Mouse (Mus musculus): ENCODE measurements around the gene Smyd3. TPM values are rescaled to one million over a fixed set of nuclear protein-coding genes. Genes with fewer than 3 reads are reported as not detected.

Smyd3 gene
- polyA plus RNA-seq, 1 experiment, result 3.0 TPM

GRCm38 (mm10) chr1:178989485-178989884 lies 528.4 kb downstream of the Smyd3 start:
- H3K27ac ChIP-seq (replicated peaks; ENCODE audit: low read depth, low read length), result no peak overlapping the region
- H3K4me3 ChIP-seq (ENCODE audit: insufficient read depth, low read depth, low read length), result no peak overlapping the region
- H3K4me1 ChIP-seq (ENCODE audit: control insufficient read depth, insufficient read depth, insufficient read length, low read length), result no peaks in the 10 kb centered on the region

GRCm38 (mm10) chr1:178988176-178988575 lies 529.7 kb downstream of the Smyd3 start:
- no peaks in the 10 kb centered on the region for H3K4me1 ChIP-seq (ENCODE audit: control insufficient read depth, insufficient read depth, insufficient read length, low read length)
- H3K4me3 ChIP-seq (ENCODE audit: insufficient read depth, low read depth, low read length), result no peak overlapping the region
- H3K27ac ChIP-seq (replicated peaks; ENCODE audit: low read depth, low read length), result no peak overlapping the region

GRCm38 (mm10) chr1:178981641-178982040 lies 536.2 kb downstream of the Smyd3 start:
- Histone ChIP-seq H3K27ac (replicated peaks; ENCODE audit: low read depth, low read length) (no peak overlapping the region), H3K4me1 (ENCODE audit: control insufficient read depth, insufficient read depth, insufficient read length, low read length) (no peaks in the 10 kb centered on the region), H3K4me3 (ENCODE audit: insufficient read depth, low read depth, low read length) (no peak overlapping the region)

GRCm38 (mm10) chr1:178980185-178980584 lies 537.7 kb downstream of the Smyd3 start:
- Histone ChIP-seq H3K4me3 (ENCODE audit: insufficient read depth, low read depth, low read length) (no peak overlapping the region), H3K4me1 (ENCODE audit: control insufficient read depth, insufficient read depth, insufficient read length, low read length) (no peaks in the 10 kb centered on the region), H3K27ac (replicated peaks; ENCODE audit: low read depth, low read length) (no peak overlapping the region)

- no peaks in the 10 kb centered on the region for H3K4me1 ChIP-seq (ENCODE audit: control insufficient read depth, insufficient read depth, insufficient read length, low read length)
- no peak overlapping the region for H3K27ac ChIP-seq (replicated peaks; ENCODE audit: low read depth, low read length)
- no peak overlapping the region for H3K4me3 ChIP-seq (ENCODE audit: insufficient read depth, low read depth, low read length)
These were observed 539.1 kb downstream of the Smyd3 start for GRCm38 (mm10) chr1:178978617-178979245.

- Histone ChIP-seq H3K27ac (replicated peaks; ENCODE audit: low read depth, low read length) (no peak overlapping the region), H3K4me1 (ENCODE audit: control insufficient read depth, insufficient read depth, insufficient read length, low read length) (no peaks in the 10 kb centered on the region), H3K4me3 (ENCODE audit: insufficient read depth, low read depth, low read length) (no peak overlapping the region)
These were observed 545.8 kb downstream of the Smyd3 start for GRCm38 (mm10) chr1:178972055-178972454.

GRCm38 (mm10) chr1:178961661-178962060 lies 556.2 kb downstream of the Smyd3 start:
- Histone ChIP-seq H3K4me1 (ENCODE audit: control insufficient read depth, insufficient read depth, insufficient read length, low read length) (no peaks in the 10 kb centered on the region), H3K4me3 (ENCODE audit: insufficient read depth, low read depth, low read length) (no peak overlapping the region), H3K27ac (replicated peaks; ENCODE audit: low read depth, low read length) (no peak overlapping the region)

- no peak overlapping the region for H3K27ac ChIP-seq (replicated peaks; ENCODE audit: low read depth, low read length)
- no peaks in the 10 kb centered on the region for H3K4me1 ChIP-seq (ENCODE audit: control insufficient read depth, insufficient read depth, insufficient read length, low read length)
- no peak overlapping the region for H3K4me3 ChIP-seq (ENCODE audit: insufficient read depth, low read depth, low read length)
These were observed 557.8 kb downstream of the Smyd3 start for GRCm38 (mm10) chr1:178960015-178960559.

GRCm38 (mm10) chr1:178958641-178959040 lies 559.2 kb downstream of the Smyd3 start:
- no peak overlapping the region for H3K27ac ChIP-seq (replicated peaks; ENCODE audit: low read depth, low read length)
- H3K4me1 ChIP-seq (ENCODE audit: control insufficient read depth, insufficient read depth, insufficient read length, low read length), result no peaks in the 10 kb centered on the region

GRCm38 (mm10) chr1:178952910-178953309 lies 564.9 kb downstream of the Smyd3 start:
- no peaks in the 10 kb centered on the region for H3K4me1 ChIP-seq (ENCODE audit: control insufficient read depth, insufficient read depth, insufficient read length, low read length)
- H3K27ac ChIP-seq (replicated peaks; ENCODE audit: low read depth, low read length), result no peak overlapping the region
- no peak overlapping the region for H3K4me3 ChIP-seq (ENCODE audit: insufficient read depth, low read depth, low read length)

More at GRCm38 (mm10) chr1:178958641-178959040, 559.2 kb downstream of the Smyd3 start:
- no peak overlapping the region for H3K4me3 ChIP-seq (ENCODE audit: insufficient read depth, low read depth, low read length)

- Histone ChIP-seq H3K4me1 (ENCODE audit: control insufficient read depth, insufficient read depth, insufficient read length, low read length) (no peaks in the 10 kb centered on the region), H3K27ac (replicated peaks; ENCODE audit: low read depth, low read length) (no peak overlapping the region), H3K4me3 (ENCODE audit: insufficient read depth, low read depth, low read length) (no peak overlapping the region)
These were observed 575.4 kb downstream of the Smyd3 start for GRCm38 (mm10) chr1:178942251-178942963.

GRCm38 (mm10) chr1:178940353-178940752 lies 577.5 kb downstream of the Smyd3 start:
- Histone ChIP-seq H3K4me3 (ENCODE audit: insufficient read depth, low read depth, low read length) (no peak overlapping the region), H3K4me1 (ENCODE audit: control insufficient read depth, insufficient read depth, insufficient read length, low read length) (no peaks in the 10 kb centered on the region), H3K27ac (replicated peaks; ENCODE audit: low read depth, low read length) (no peak overlapping the region)

GRCm38 (mm10) chr1:178936976-178937375 lies 580.9 kb downstream of the Smyd3 start:
- H3K4me1 ChIP-seq (ENCODE audit: control insufficient read depth, insufficient read depth, insufficient read length, low read length), result no peaks in the 10 kb centered on the region
- no peak overlapping the region for H3K4me3 ChIP-seq (ENCODE audit: insufficient read depth, low read depth, low read length)
- H3K27ac ChIP-seq (replicated peaks; ENCODE audit: low read depth, low read length), result no peak overlapping the region

- Histone ChIP-seq H3K4me1 (ENCODE audit: control insufficient read depth, insufficient read depth, insufficient read length, low read length) (no peaks in the 10 kb centered on the region), H3K4me3 (ENCODE audit: insufficient read depth, low read depth, low read length) (no peak overlapping the region), H3K27ac (replicated peaks; ENCODE audit: low read depth, low read length) (no peak overlapping the region)
These were observed 581.4 kb downstream of the Smyd3 start for GRCm38 (mm10) chr1:178936457-178936856.

GRCm38 (mm10) chr1:178933953-178934637 lies 583.7 kb downstream of the Smyd3 start:
- H3K4me3 ChIP-seq (ENCODE audit: insufficient read depth, low read depth, low read length), result no peak overlapping the region
- no peaks in the 10 kb centered on the region for H3K4me1 ChIP-seq (ENCODE audit: control insufficient read depth, insufficient read depth, insufficient read length, low read length)
- no peak overlapping the region for H3K27ac ChIP-seq (replicated peaks; ENCODE audit: low read depth, low read length)

All from brown adipose tissue, adult 24 weeks (tissue).